Mouse (Mus musculus) urinary bladder, postnatal 4 days (tissue): ENCODE results near the gene Pld2.

ENCODE experiments used
- DNase-seq, 2 experiments: peaks; one replicate each; pipeline ENCODE4 v3.0.0; 2021 to 2022; ENCODE audit warnings: low spot score in 2 of 2

The Pld2 gene

GRCm38 (mm10) chr11:70577201-70577600 is 37.3 kb downstream of the Pld2 start:
- no peak for DNase-seq

- no peak for DNase-seq
Observed at GRCm38 (mm10) chr11:70578962-70579361, 39.1 kb downstream of the Pld2 start.

- no peak for DNase-seq
Observed at GRCm38 (mm10) chr11:70579710-70580357, 40.0 kb downstream of the Pld2 start.

GRCm38 (mm10) chr11:70580358-70580720 is 40.5 kb downstream of the Pld2 start:
- no peak for DNase-seq

- no peak for DNase-seq
Observed at GRCm38 (mm10) chr11:70580921-70581320, 41.1 kb downstream of the Pld2 start.

- no peak for DNase-seq
Observed at GRCm38 (mm10) chr11:70582196-70582595, 42.3 kb downstream of the Pld2 start.

GRCm38 (mm10) chr11:70583022-70583714 is 43.3 kb downstream of the Pld2 start:
- no peak for DNase-seq

GRCm38 (mm10) chr11:70583775-70584174 is 43.9 kb downstream of the Pld2 start:
- no peak for DNase-seq

GRCm38 (mm10) chr11:70585457-70585856 is 45.6 kb downstream of the Pld2 start:
- peak; percentile 55 to 77 for DNase-seq

GRCm38 (mm10) chr11:70586261-70586660 is 46.4 kb downstream of the Pld2 start:
- no peak for DNase-seq

GRCm38 (mm10) chr11:70586954-70587353 is 47.1 kb downstream of the Pld2 start:
- DNase-seq, result no peak

- DNase-seq, result no peak
Observed at GRCm38 (mm10) chr11:70591733-70592132, 51.9 kb downstream of the Pld2 start.

GRCm38 (mm10) chr11:70594253-70594989 is 54.6 kb downstream of the Pld2 start:
- no peak for DNase-seq

- DNase-seq, result no peak
Observed at GRCm38 (mm10) chr11:70595638-70596037, 55.8 kb downstream of the Pld2 start.

- no peak for DNase-seq
Observed at GRCm38 (mm10) chr11:70596094-70596493, 56.2 kb downstream of the Pld2 start.

GRCm38 (mm10) chr11:70597301-70597700 is 57.4 kb downstream of the Pld2 start:
- DNase-seq, result no peak

GRCm38 (mm10) chr11:70598451-70598953 is 58.6 kb downstream of the Pld2 start:
- DNase-seq, result no peak

- DNase-seq, result peak; percentile 66 to 76
Observed at GRCm38 (mm10) chr11:70605024-70605566, 65.2 kb downstream of the Pld2 start.

GRCm38 (mm10) chr11:70606717-70607116 is 66.9 kb downstream of the Pld2 start:
- DNase-seq, result no peak

GRCm38 (mm10) chr11:70607611-70608010 is 67.7 kb downstream of the Pld2 start:
- no peak for DNase-seq
